Mouse (Mus musculus) kidney, postnatal 0 days (tissue): ENCODE measurements around the gene Rnf207. TPM values are rescaled to one million over a fixed set of nuclear protein-coding genes. Genes with fewer than 3 reads are reported as not detected.

Experiments
- ATAC-seq: fragments of 200-750 bp; cut with Nextera tagmentation; replicated peaks from 2 replicates; pipeline ENCODE4 v1.8.0; 2017; ENCODE audit warnings: low read depth, moderate number of reproducible peaks, moderate TSS enrichment, moderate library complexity; ENCODE audit not compliant: low FRiP score
- DNase-seq: peaks from one replicate; pipeline ENCODE4 v3.0.0-alpha.2; 2016; ENCODE audit warnings: low spot score
- H3K27ac ChIP-seq: fragments of 300-500 bp; sonication (generic); 2 replicates; pipeline ENCODE4 v1.5.1; 2014; ENCODE audit warnings: mild to moderate bottlenecking
- H3K27me3 ChIP-seq: fragments of 300-500 bp; sonication (generic); 2 replicates; pipeline ENCODE4 v1.6.1; 2014; ENCODE audit warnings: low read length, mixed read lengths; ENCODE audit not compliant: insufficient read depth
- H3K36me3 ChIP-seq: fragments of 300-500 bp; sonication (generic); 2 replicates; pipeline ENCODE4 v1.6.1; 2014; ENCODE audit warnings: low read length, mixed read lengths; ENCODE audit not compliant: insufficient read depth
- H3K4me1 ChIP-seq: fragments of 300-500 bp; sonication (generic); replicated peaks from 2 replicates; pipeline ENCODE4 v1.6.1; 2014; ENCODE audit warnings: antibody characterized with exemption, low read length, mixed read lengths; ENCODE audit not compliant: insufficient read depth
- H3K4me2 ChIP-seq: fragments of 300-500 bp; sonication (generic); 2 replicates; pipeline ENCODE4 v1.6.1; 2014; ENCODE audit warnings: mild to moderate bottlenecking, low read length, moderate library complexity, mixed read lengths
- H3K4me3 ChIP-seq: fragments of 300-500 bp; sonication (generic); replicated peaks from 2 replicates; pipeline ENCODE4 v1.5.1; 2014; ENCODE audit warnings: low read depth, low read length
- H3K9ac ChIP-seq: fragments of 300-500 bp; sonication (generic); 2 replicates; pipeline ENCODE4 v1.6.1; 2014; ENCODE audit warnings: low read depth, low read length
- H3K9me3 ChIP-seq: fragments of 300-500 bp; sonication (generic); replicated peaks from 2 replicates; pipeline ENCODE4 v1.6.1; 2016; ENCODE audit warnings: low read length, inconsistent platforms, mixed read lengths
- CTCF ChIP-seq: IDR thresholded peaks from 2 replicates; pipeline ENCODE4 v1.5.1; 2016; ENCODE audit warnings: antibody characterized with exemption, low read depth, mild to moderate bottlenecking, moderate library complexity
- WGBS: fragments of 180-500 bp; shearing (Covaris S2); extraction: QIAGEN DNeasy Blood & Tissue Kit; methylation state at CpG from one replicate; pipeline ENCODE4 v1.1.7; 2014; 5-methylcytosine and 5-hydroxymethylcytosine counted together
- polyA plus RNA-seq: library from polyadenylated mRNA; unstranded; fragments of >200 nt; fragmentation: Nextera tagmentation; extraction: Ambion mirVana; gene quantifications from 2 replicates; pipeline ENCODE4 v1.2.1, GENCODE M21; 2015

The Rnf207 gene
- polyA plus RNA-seq, 1 experiment from 2014 or later, result 1.1 TPM

DNA sequence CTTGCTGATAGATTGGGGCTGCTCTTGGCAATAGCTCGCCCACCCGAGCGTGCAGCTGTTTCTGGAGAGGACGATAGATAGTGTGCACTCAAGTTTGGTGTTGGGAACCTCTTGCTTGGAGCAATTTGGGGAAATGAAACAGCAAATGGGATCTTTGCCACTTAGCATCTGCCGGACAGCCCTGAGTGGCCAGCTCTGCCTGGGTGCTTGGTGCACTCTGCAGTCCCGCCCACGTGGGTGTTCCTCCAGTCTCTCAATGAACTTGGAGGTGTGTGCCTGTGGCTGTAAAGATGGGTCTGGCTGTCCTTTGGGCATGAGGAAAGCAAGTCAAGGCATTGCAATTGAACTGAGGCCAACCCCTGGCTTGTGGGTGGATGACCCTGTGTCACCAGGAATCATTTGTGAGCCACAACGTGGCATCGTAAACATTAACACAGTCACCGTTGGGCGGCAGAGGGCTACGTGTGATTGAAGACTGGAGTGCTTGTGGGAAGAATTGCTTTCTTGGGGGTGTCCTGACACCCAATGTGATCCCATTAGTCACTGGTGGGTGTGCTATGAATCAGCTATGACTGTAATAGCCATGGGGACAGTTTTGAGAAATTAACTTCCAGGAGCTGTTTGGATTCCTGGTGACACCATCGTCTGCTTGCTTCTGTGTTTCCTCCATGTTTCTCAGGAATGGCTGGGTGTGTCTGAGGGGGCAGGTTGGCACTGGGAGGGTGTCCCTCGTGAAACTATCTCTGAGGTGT lies 35.3 kb upstream of the Rnf207 start:
- ATAC-seq, result no peak
- Histone ChIP-seq H3K4me1 (no peaks in the 10 kb centered on the region), H3K9ac (no peak overlapping the region), H3K27ac (no peak overlapping the region), H3K4me2 (no peak overlapping the region), H3K36me3 (no peaks in the 10 kb centered on the region), H3K4me3 (no peak overlapping the region), H3K9me3 (no peaks in the 10 kb centered on the region), H3K27me3 (0 out of 2 replicates have a peak, but pooled peaks cover 8% of the 10 kb centered on the region)
- 59% methylated on average over 14 of the region's 14 CpGs for WGBS
- no peak for TF ChIP-seq CTCF
- DNase-seq, result no peak

DNA sequence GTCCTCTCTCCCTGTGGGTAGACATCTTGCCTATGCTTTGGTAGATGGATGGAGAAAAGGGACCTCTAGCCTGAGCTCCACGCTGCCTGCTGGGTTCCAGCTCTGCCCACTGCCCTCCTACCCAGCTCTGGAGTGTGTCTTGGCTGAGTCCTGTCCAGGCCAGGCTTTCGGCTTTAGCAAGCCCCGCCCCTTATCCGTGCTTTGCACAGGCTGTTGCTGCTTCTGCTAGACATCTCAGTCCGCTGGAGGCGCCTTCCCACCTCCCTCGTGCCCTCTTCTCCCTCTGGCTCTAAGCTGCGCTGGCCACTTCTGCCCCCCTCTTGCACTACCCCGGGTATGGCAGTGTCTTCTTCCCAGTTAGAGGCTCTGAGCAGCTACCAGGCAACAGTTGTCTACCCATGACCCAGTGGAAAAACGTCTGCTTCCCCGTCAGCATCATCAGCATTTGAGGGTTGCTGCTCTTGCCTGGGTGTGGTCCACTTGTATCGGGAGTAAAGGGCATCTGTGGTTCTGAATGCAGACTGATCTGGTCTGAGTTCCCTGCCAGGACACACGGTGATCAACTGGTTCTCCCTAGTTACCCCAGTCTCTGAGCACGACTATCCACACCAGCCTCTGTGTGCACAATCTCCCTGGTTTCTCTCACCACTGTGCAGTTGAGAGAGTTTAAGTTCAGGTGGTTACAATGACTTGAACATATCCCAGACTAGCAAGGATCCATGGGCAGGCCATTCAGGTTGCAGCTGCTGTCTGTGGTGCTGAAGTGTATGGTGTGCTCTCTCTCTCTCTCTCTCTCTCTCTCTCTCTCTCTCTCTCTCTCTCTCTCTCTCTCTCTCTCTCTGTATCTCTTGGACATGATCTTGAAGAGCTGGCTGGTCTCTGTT lies 32.9 kb upstream of the Rnf207 start:
- Histone ChIP-seq H3K9me3 (no peaks in the 10 kb centered on the region), H3K4me1 (no peaks in the 10 kb centered on the region), H3K36me3 (no peaks in the 10 kb centered on the region), H3K27ac (no peak overlapping the region), H3K4me3 (no peak overlapping the region), H3K27me3 (0 out of 2 replicates have a peak, but pooled peaks cover 8% of the 10 kb centered on the region), H3K9ac (no peak overlapping the region), H3K4me2 (no peak overlapping the region)
- no peak for TF ChIP-seq CTCF
- WGBS, result 17% methylated on average over 14 of the region's 14 CpGs
- ATAC-seq, result 0 out of 2 replicates have a peak, but pooled peaks have one; percentile 3
- DNase-seq, result peak; percentile 58

DNA sequence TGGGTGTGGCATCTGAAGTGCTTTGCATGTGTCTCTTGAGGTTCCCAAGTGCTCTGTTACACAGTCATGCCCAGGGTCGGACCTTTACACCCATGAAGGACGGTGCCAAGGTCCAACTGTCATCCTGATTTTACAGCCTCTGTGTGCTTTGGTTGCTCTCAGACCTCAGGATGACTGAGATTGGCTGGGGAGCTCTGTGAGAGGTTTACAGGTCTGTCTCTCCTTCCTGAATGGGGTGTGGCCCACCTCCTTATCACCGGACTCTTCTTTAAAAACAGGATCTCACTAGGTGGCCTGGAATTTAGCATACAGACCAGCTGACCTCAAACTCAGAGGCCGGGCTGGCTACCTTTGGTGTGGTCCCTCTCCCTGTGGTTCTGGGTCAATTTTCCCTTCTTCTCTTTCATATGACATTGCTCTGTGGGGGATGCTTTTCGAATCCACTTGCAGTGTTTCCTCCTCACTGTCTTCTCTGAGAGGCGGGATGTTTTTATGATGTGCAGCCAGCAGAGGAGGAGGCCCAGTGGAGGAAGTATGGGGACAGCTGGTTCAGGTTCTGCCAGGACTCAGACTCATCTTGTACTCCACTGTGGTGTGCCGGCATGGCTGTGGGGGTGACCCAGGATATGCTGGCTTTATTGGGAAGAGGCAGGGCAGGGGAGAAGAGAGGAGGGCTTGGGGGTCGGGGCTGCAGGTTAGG lies 32.1 kb upstream of the Rnf207 start:
- H3K4me3 ChIP-seq, result no peak overlapping the region
- H3K9ac ChIP-seq, result no peak overlapping the region
- no peaks in the 10 kb centered on the region for H3K9me3 ChIP-seq
- H3K4me2 ChIP-seq, result no peak overlapping the region
- no peaks in the 10 kb centered on the region for H3K36me3 ChIP-seq
- ATAC-seq, result no peak
- DNase-seq, result no peak
- H3K27ac ChIP-seq, result no peak overlapping the region
- WGBS, result 17% methylated on average over 8 of the region's 8 CpGs
- TF ChIP-seq CTCF, result no peak
- H3K4me1 ChIP-seq, result no peaks in the 10 kb centered on the region
- 0 out of 2 replicates have a peak, but pooled peaks cover 8% of the 10 kb centered on the region for H3K27me3 ChIP-seq

DNA sequence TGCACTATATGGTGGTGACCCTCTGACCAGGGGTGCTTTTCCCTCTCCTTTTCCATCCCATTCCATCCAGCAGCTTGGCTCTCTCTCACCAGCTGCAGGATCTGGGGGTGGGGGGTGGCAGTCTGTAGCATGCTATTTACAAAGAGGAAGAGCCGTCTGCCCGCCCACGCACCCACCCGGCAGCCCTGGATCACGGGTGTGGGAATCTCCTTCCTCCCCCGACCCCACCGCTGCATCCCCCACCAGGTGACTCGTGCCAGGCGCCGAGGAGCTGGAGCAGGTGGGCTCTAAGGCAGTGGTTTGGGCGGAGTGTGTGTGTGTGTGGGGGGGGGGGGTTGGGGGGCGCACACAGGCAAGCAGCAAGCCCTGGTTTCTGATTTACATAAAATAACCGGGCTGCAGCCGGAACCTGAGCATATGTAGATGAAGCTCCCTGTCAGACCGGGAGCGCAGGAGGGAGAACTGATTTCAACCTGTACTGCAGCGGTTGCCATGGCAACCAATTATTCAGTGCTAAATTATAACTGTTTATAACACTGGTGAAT lies 31.1 kb upstream of the Rnf207 start:
- Histone ChIP-seq H3K4me1 (no peaks in the 10 kb centered on the region), H3K36me3 (no peaks in the 10 kb centered on the region), H3K4me3 (no peak overlapping the region), H3K4me2 (no peak overlapping the region), H3K27me3 (0 out of 2 replicates have a peak, but pooled peaks cover 8% of the 10 kb centered on the region), H3K27ac (no peak overlapping the region), H3K9ac (no peak overlapping the region), H3K9me3 (no peaks in the 10 kb centered on the region)
- WGBS, result 4% methylated on average over 16 of the region's 17 CpGs
- ATAC-seq (no peak), DNase-seq (no peak)
- no peak for TF ChIP-seq CTCF

DNA sequence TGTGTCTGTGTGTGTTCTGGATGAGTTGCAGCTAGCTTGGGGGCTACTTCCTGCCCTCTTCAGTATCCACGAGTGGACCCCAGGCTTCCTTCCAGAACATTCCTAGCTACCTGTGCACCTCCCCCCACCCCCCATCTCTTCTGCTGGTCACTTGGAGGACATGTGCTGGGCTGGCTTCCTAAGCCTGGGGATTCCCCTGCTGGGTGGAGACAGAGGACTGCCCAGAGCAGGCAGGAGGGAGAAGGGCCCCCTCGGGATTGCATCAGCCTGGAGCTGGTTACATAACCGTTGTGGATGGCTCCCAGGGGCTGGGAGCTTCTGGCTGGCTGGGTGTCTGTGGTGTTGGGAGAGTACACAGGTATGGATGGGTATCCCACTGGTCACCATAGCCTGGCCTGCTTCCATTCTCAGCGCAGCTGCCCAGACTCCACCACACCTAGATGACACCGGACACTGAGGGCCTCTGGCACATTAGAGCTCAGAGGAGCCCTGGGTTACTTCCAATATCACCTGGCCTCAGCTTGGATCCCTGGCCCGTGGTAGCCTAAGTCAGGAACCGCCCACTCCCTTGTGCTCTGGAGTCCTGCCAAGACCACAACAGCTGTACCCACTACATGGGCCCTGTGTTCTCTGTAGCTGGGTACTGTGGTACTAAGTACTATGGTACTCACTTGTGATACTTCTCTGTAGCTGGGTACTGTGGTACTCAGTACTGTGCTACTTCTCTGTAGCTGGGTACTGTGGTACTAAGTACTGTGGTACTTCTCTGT lies 26.5 kb upstream of the Rnf207 start:
- Histone ChIP-seq H3K27ac (no peak overlapping the region), H3K27me3 (peaks cover 4% of the 10 kb centered on the region; the same call in 1 of the 2 replicates), H3K4me2 (no peak overlapping the region), H3K36me3 (no peaks in the 10 kb centered on the region), H3K9me3 (no peaks in the 10 kb centered on the region), H3K4me1 (no peaks in the 10 kb centered on the region), H3K4me3 (no peak overlapping the region), H3K9ac (no peak overlapping the region)
- no peak for DNase-seq
- no peak for TF ChIP-seq CTCF
- no peak for ATAC-seq
- 43% methylated on average over 7 of the region's 7 CpGs for whole genome bisulfite sequencing
